Mouse (Mus musculus) liver, adult (tissue): ENCODE data around the gene Smim20.

Experiments used
- GATA4 ChIP-seq: IDR thresholded peaks from 2 replicates; pipeline ENCODE4 v1.6.1; 2014; ENCODE audit warnings: mild to moderate bottlenecking, low read length; ENCODE audit not compliant: insufficient replicate concordance

The Smim20 gene

GRCm38 (mm10) chr5:53276470-53277022 is 9.7 kb downstream of the Smim20 start:
- TF ChIP-seq GATA4, result no peak

- TF ChIP-seq GATA4, result no peak
Measured at GRCm38 (mm10) chr5:53277716-53278263, 10.9 kb downstream of the Smim20 start.

GRCm38 (mm10) chr5:53279216-53279813 is 12.4 kb downstream of the Smim20 start:
- TF ChIP-seq GATA4, result no peak

- no peak for TF ChIP-seq GATA4
Measured at GRCm38 (mm10) chr5:53282487-53282886, 15.6 kb downstream of the Smim20 start.

GRCm38 (mm10) chr5:53286406-53286805 is 19.5 kb downstream of the Smim20 start:
- no peak for TF ChIP-seq GATA4

- no peak for TF ChIP-seq GATA4
Measured at GRCm38 (mm10) chr5:53289438-53289837, 22.6 kb downstream of the Smim20 start.

GRCm38 (mm10) chr5:53294627-53295026 is 27.7 kb downstream of the Smim20 start:
- no peak for TF ChIP-seq GATA4

GRCm38 (mm10) chr5:53296961-53297360 is 30.1 kb downstream of the Smim20 start:
- no peak for TF ChIP-seq GATA4

GRCm38 (mm10) chr5:53301496-53301895 is 34.6 kb downstream of the Smim20 start:
- TF ChIP-seq GATA4, result no peak

- TF ChIP-seq GATA4, result no peak
Measured at GRCm38 (mm10) chr5:53302895-53303670, 36.2 kb downstream of the Smim20 start.

GRCm38 (mm10) chr5:53303941-53304340 is 37.1 kb downstream of the Smim20 start:
- no peak for TF ChIP-seq GATA4

- no peak for TF ChIP-seq GATA4
Measured at GRCm38 (mm10) chr5:53304936-53305335, 38.1 kb downstream of the Smim20 start.

- TF ChIP-seq GATA4, result no peak
Measured at GRCm38 (mm10) chr5:53306864-53307263, 40.0 kb downstream of the Smim20 start.

GRCm38 (mm10) chr5:53307437-53307836 is 40.6 kb downstream of the Smim20 start:
- TF ChIP-seq GATA4, result no peak

- TF ChIP-seq GATA4, result no peak
Measured at GRCm38 (mm10) chr5:53314404-53315167, 47.7 kb downstream of the Smim20 start.
